Mouse (Mus musculus) stomach, postnatal 0 days (tissue): ENCODE results near the gene Rgs3. TPM values are rescaled to one million over a fixed set of nuclear protein-coding genes. Genes with fewer than 3 reads are reported as not detected.

Experiments
- ATAC-seq: fragments of 200-750 bp; cut with Nextera tagmentation; 2 replicates; pipeline ENCODE4 v1.8.0; 2017; ENCODE audit not compliant: low FRiP score, low TSS enrichment
- DNase-seq: peaks from one replicate; pipeline ENCODE4 v3.0.0-alpha.2; 2016; ENCODE audit warnings: low spot score
- H3K27ac ChIP-seq: fragments of 300-500 bp; sonication (generic); replicated peaks from 2 replicates; pipeline ENCODE4 v1.5.1; 2014; ENCODE audit warnings: mild to moderate bottlenecking, control low read depth
- H3K27me3 ChIP-seq: fragments of 300-500 bp; sonication (generic); 2 replicates; pipeline ENCODE4 v1.6.1; 2014; ENCODE audit warnings: low read length; ENCODE audit not compliant: control insufficient read depth, insufficient read depth
- H3K36me3 ChIP-seq: fragments of 300-500 bp; sonication (generic); 2 replicates; pipeline ENCODE4 v1.6.1; 2014; ENCODE audit warnings: low read length, mixed read lengths; ENCODE audit not compliant: control insufficient read depth, insufficient read depth
- H3K4me1 ChIP-seq: fragments of 300-500 bp; sonication (generic); replicated peaks from 2 replicates; pipeline ENCODE4 v1.6.1; 2014; ENCODE audit warnings: antibody characterized with exemption; ENCODE audit not compliant: control insufficient read depth, insufficient read depth
- H3K4me2 ChIP-seq: fragments of 300-500 bp; sonication (generic); replicated peaks from 2 replicates; pipeline ENCODE4 v1.6.1; 2014; ENCODE audit warnings: low read depth, mild to moderate bottlenecking, control low read depth, moderate library complexity
- H3K4me3 ChIP-seq: fragments of 300-500 bp; sonication (generic); 2 replicates; pipeline ENCODE4 v1.5.1; 2014; ENCODE audit warnings: low read depth, low read length, control low read depth
- H3K9ac ChIP-seq: fragments of 300-500 bp; sonication (generic); 2 replicates; pipeline ENCODE4 v1.6.1; 2014; ENCODE audit warnings: mild to moderate bottlenecking, low read length, control low read depth, mixed read lengths
- H3K9me3 ChIP-seq: fragments of 300-500 bp; sonication (generic); 2 replicates; pipeline ENCODE4 v1.6.1; 2016; ENCODE audit warnings: low read length; ENCODE audit not compliant: control insufficient read depth
- CTCF ChIP-seq: IDR thresholded peaks from 2 replicates; pipeline ENCODE4 v1.5.1; 2016; ENCODE audit warnings: antibody characterized with exemption, low read depth, mild to moderate bottlenecking, moderate library complexity
- EP300 ChIP-seq: optimal IDR thresholded peaks from 2 replicates; pipeline ENCODE3; 2016; ENCODE audit warnings: antibody characterized with exemption
- WGBS: fragments of 180-500 bp; shearing (Covaris S2); extraction: QIAGEN DNeasy Blood & Tissue Kit; methylation state at CpG from one replicate; pipeline ENCODE4 v1.1.7; 2014; 5-methylcytosine and 5-hydroxymethylcytosine counted together
- polyA plus RNA-seq: library from polyadenylated mRNA; unstranded; fragments of >200 nt; fragmentation: Nextera tagmentation; extraction: Ambion mirVana; gene quantifications from 2 replicates; pipeline ENCODE4 v1.2.1, GENCODE M21; 2015

Rgs3 gene
- polyA plus RNA-seq, 1 experiment from 2014 or later, result 30.0 TPM

DNA sequence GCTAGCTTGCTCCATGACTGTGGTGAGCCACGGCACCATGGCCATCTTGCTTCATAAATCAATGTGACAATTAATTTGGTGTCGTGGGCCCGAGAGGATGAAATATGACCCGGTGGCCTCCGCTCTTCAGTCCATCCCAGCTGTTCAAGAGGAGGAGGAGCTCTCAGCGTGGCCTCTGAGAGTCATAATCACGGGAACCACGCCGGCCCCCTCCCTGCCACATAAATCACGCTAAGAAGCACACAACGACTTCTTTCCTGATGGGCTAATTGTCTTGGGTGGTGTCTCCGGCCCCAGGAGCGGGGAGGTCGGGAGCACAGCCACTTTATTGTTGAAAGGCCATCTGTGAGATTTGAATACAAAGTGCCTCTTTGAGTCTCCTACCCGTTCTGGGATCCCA is 99.6 kb downstream of the Rgs3 start:
- no peaks in the 10 kb centered on the region for H3K27me3 ChIP-seq
- no peak for TF ChIP-seq CTCF
- no peak for TF ChIP-seq EP300
- H3K4me3 ChIP-seq, result no peak overlapping the region
- no peak for ATAC-seq
- H3K4me2 ChIP-seq, result no peak overlapping the region
- DNase-seq, result no peak
- H3K27ac ChIP-seq, result no peak overlapping the region
- no peaks in the 10 kb centered on the region for H3K9me3 ChIP-seq
- no peak overlapping the region for H3K9ac ChIP-seq
- H3K4me1 ChIP-seq, result peaks cover 22% of the 10 kb centered on the region
- 42% methylated on average over 15 of the region's 15 CpGs for WGBS
- H3K36me3 ChIP-seq, result no peaks in the 10 kb centered on the region

DNA sequence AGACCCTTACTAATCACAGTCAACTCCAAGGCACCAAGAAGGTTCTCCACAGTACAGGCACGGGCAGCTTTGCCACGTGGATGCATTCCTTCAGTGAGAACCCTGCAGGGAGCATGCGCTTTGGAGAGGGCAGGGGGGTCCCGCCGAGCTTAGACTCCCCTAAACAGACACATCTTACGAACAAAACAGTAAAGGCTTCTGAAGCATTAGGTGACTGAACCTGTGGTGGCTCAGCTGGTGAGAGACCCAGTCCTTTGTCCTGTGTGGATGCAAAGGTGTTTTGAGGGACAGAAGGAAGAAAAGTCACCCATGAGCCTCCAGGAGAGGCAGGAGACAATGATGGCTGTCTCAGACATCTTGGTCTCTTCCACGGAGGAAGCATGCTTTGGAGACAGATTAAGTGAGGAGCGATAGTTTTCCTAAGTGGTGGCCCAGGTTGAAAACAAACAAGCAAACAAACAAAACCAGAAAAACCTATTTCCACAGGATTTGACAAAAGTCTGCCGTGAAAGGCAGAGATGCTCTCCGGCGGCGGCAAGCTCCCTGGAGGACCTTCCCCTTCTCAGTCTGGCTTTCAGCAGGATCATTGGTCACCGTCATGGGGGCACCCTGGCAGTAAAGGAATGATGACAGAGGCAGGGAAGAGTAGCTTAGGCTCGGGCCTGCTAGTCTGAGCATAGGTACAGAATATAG is 100.4 kb downstream of the Rgs3 start:
- 36% methylated on average over 14 of the region's 14 CpGs for WGBS
- no peaks in the 10 kb centered on the region for H3K36me3 ChIP-seq
- H3K27me3 ChIP-seq, result no peaks in the 10 kb centered on the region
- no peak for DNase-seq
- ATAC-seq, result no peak
- no peaks in the 10 kb centered on the region for H3K9me3 ChIP-seq
- no peak overlapping the region for H3K4me2 ChIP-seq
- peaks cover 22% of the 10 kb centered on the region for H3K4me1 ChIP-seq
- H3K9ac ChIP-seq, result no peak overlapping the region
- peak overlapping the region; percentile 74; the same call in 1 of the 2 replicates for H3K27ac ChIP-seq
- TF ChIP-seq EP300 (no peak), CTCF (no peak)
- no peak overlapping the region for H3K4me3 ChIP-seq

- Histone ChIP-seq H3K9ac (no peak overlapping the region), H3K4me3 (no peak overlapping the region), H3K36me3 (no peaks in the 10 kb centered on the region), H3K27me3 (no peaks in the 10 kb centered on the region), H3K4me2 (no peak overlapping the region), H3K27ac (peak overlapping the region; percentile 74), H3K9me3 (no peaks in the 10 kb centered on the region), H3K4me1 (peaks cover 22% of the 10 kb centered on the region)
- peak; percentile 65; the same call in 1 of the 2 replicates for ATAC-seq
- TF ChIP-seq EP300, result no peak
- no peak for TF ChIP-seq CTCF
- 5% methylated on average over 3 of the region's 3 CpGs for WGBS
- DNase-seq, result peak; percentile 59
These were observed 100.9 kb downstream of the Rgs3 start for GRCm38 (mm10) chr4:62660554-62660864.

GRCm38 (mm10) chr4:62661311-62661849 is 101.7 kb downstream of the Rgs3 start:
- Histone ChIP-seq H3K4me3 (no peak overlapping the region), H3K4me1 (peaks cover 22% of the 10 kb centered on the region), H3K9ac (no peak overlapping the region), H3K27ac (peak overlapping the region; percentile 74), H3K36me3 (no peaks in the 10 kb centered on the region), H3K27me3 (no peaks in the 10 kb centered on the region), H3K9me3 (no peaks in the 10 kb centered on the region), H3K4me2 (no peak overlapping the region)
- ATAC-seq (peak; percentile 83), DNase-seq (peak; percentile 85)
- 50% methylated on average over 8 of the region's 8 CpGs for WGBS
- TF ChIP-seq EP300, result no peak
- TF ChIP-seq CTCF, result 0 out of 2 replicates have a peak, but pooled peaks have one; percentile 5

DNA sequence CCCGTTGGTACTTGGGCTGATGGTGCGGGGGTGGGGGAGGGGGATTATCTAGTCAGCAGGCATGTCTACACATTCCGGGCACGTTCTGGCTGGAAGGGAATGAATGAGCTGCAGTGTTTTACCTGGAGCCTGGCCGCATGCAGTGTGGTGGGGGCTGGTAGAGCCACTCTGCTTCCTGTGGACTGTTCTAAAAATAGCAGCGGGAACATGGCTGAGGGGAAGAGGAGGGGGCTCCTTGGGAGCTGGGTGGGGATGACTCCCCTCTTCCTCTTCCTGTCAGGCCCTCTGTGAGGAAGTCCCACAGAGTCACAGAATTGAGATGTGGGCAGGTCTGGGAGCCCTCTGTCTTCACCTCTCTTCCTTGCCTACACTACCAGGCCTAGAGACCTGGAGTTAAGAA is 103.7 kb downstream of the Rgs3 start:
- ATAC-seq (0 out of 2 replicates have a peak, but pooled peaks have one; percentile 19), DNase-seq (peak; percentile 37)
- Histone ChIP-seq H3K36me3 (no peaks in the 10 kb centered on the region), H3K4me3 (no peak overlapping the region), H3K4me2 (no peak overlapping the region), H3K9ac (peak overlapping the region; percentile 23; the same call in 1 of the 2 replicates), H3K9me3 (no peaks in the 10 kb centered on the region), H3K4me1 (peaks cover 22% of the 10 kb centered on the region), H3K27ac (peak overlapping the region; percentile 84), H3K27me3 (no peaks in the 10 kb centered on the region)
- TF ChIP-seq EP300, result no peak
- no peak for TF ChIP-seq CTCF
- 15% methylated on average over 6 of the region's 6 CpGs for WGBS

- no peaks in the 10 kb centered on the region for H3K27me3 ChIP-seq
- no peak overlapping the region for H3K4me2 ChIP-seq
- no peak overlapping the region for H3K9ac ChIP-seq
- no peak for TF ChIP-seq EP300
- TF ChIP-seq CTCF, result no peak
- peak overlapping the region; percentile 49; the same call in 1 of the 2 replicates for H3K27ac ChIP-seq
- peaks cover 28% of the 10 kb centered on the region for H3K4me1 ChIP-seq
- no peaks in the 10 kb centered on the region for H3K36me3 ChIP-seq
- 14% methylated on average over 2 of the region's 2 CpGs for WGBS
- H3K9me3 ChIP-seq, result no peaks in the 10 kb centered on the region
- DNase-seq (no peak), ATAC-seq (peak; percentile 20; the same call in 1 of the 2 replicates)
- H3K4me3 ChIP-seq, result no peak overlapping the region
These were observed 106.2 kb downstream of the Rgs3 start for GRCm38 (mm10) chr4:62665842-62666241.
